Mouse (Mus musculus) hindbrain, postnatal 0 days (tissue): ENCODE data around the gene Rrh. TPM values are rescaled to one million over a fixed set of nuclear protein-coding genes. Genes with fewer than 3 reads are reported as not detected.

Experiments
- ATAC-seq: fragments of 200-750 bp; cut with Nextera tagmentation; 2 replicates; pipeline ENCODE4 v1.8.0; 2017; ENCODE audit warnings: mild to moderate bottlenecking, moderate TSS enrichment, moderate library complexity
- DNase-seq: peaks from one replicate; pipeline ENCODE4 v3.0.0-alpha.2; 2015; ENCODE audit warnings: low spot score
- H3K27ac ChIP-seq: fragments of 300-500 bp; sonication (generic); 2 replicates; pipeline ENCODE4 v1.5.1; 2014; ENCODE audit warnings: mild to moderate bottlenecking
- H3K27me3 ChIP-seq: fragments of 300-500 bp; sonication (generic); 2 replicates; pipeline ENCODE4 v1.6.1; 2014; ENCODE audit warnings: low read length, mixed read lengths; ENCODE audit not compliant: insufficient read depth
- H3K36me3 ChIP-seq: fragments of 300-500 bp; sonication (generic); 2 replicates; pipeline ENCODE4 v1.6.1; 2014; ENCODE audit warnings: low read length, mixed read lengths; ENCODE audit not compliant: insufficient read depth
- H3K4me1 ChIP-seq: fragments of 300-500 bp; sonication (generic); 2 replicates; pipeline ENCODE4 v1.6.1; 2014; ENCODE audit warnings: antibody characterized with exemption, low read length, mixed read lengths; ENCODE audit not compliant: insufficient read depth
- H3K4me2 ChIP-seq: fragments of 300-500 bp; sonication (generic); 2 replicates; pipeline ENCODE4 v1.6.1; 2014; ENCODE audit warnings: low read depth, mild to moderate bottlenecking, low read length, moderate library complexity, mixed read lengths
- H3K4me3 ChIP-seq: fragments of 300-500 bp; sonication (generic); 2 replicates; pipeline ENCODE4 v1.5.1; 2014; ENCODE audit warnings: low read length
- H3K9ac ChIP-seq: fragments of 300-500 bp; sonication (generic); replicated peaks from 2 replicates; pipeline ENCODE4 v1.6.1; 2014; ENCODE audit warnings: mild to moderate bottlenecking, low read length, moderate library complexity, mixed read lengths
- H3K9me3 ChIP-seq: fragments of 300-500 bp; sonication (generic); 2 replicates; pipeline ENCODE4 v1.6.1; 2016; ENCODE audit warnings: low read length, mixed read lengths
- CTCF ChIP-seq: IDR thresholded peaks from 2 replicates; pipeline ENCODE4 v1.5.1; 2016; ENCODE audit warnings: antibody characterized with exemption, control low read depth, low read depth
- WGBS: fragments of 180-500 bp; shearing (Covaris S2); extraction: QIAGEN DNeasy Blood & Tissue Kit; methylation state at CpG from one replicate; pipeline ENCODE4 v1.1.7; 2014; 5-methylcytosine and 5-hydroxymethylcytosine counted together
- polyA plus RNA-seq: library from polyadenylated mRNA; unstranded; fragments of >200 nt; fragmentation: Nextera tagmentation; extraction: Ambion mirVana; gene quantifications from 2 replicates; pipeline ENCODE4 v1.2.1, GENCODE M21; 2015
- total RNA-seq: library from RNA; depleted of rRNA; stranded (reverse); fragments of >200 nt; gene quantifications from 2 replicates; pipeline ENCODE4 v1.2.3, GENCODE M21; 2014

The Rrh gene
- total and polyA plus RNA-seq, 2 experiments from 2014 or later: 0.41 to 0.52 TPM

GRCm38 (mm10) chr3:129824146-129824545 is 1.8 kb upstream of the Rrh start:
- TF ChIP-seq CTCF: no peak
- no peak overlapping the region for H3K9ac ChIP-seq
- no peak for ATAC-seq
- no peak overlapping the region for H3K4me2 ChIP-seq
- H3K36me3 ChIP-seq: peaks cover 16% of the 10 kb centered on the region; the same call in 1 of the 2 replicates
- H3K27ac ChIP-seq: no peak overlapping the region
- H3K9me3 ChIP-seq: no peaks in the 10 kb centered on the region
- WGBS: 57% methylated on average over 4 of the region's 4 CpGs
- no peaks in the 10 kb centered on the region for H3K27me3 ChIP-seq
- no peak for DNase-seq
- H3K4me3 ChIP-seq: no peak overlapping the region
- H3K4me1 ChIP-seq: no peaks in the 10 kb centered on the region

GRCm38 (mm10) chr3:129823293-129823692 is 906 bp upstream of the Rrh start:
- Histone ChIP-seq H3K36me3 (peaks cover 16% of the 10 kb centered on the region; the same call in 1 of the 2 replicates), H3K4me3 (no peak overlapping the region), H3K4me1 (no peaks in the 10 kb centered on the region), H3K9ac (no peak overlapping the region), H3K9me3 (no peaks in the 10 kb centered on the region), H3K27ac (no peak overlapping the region), H3K27me3 (no peaks in the 10 kb centered on the region), H3K4me2 (no peak overlapping the region)
- peak; percentile 71 for TF ChIP-seq CTCF
- DNase-seq (peak; percentile 79), ATAC-seq (peak; percentile 75; the same call in 1 of the 2 replicates)
- WGBS: 54% methylated on average over 5 of the region's 5 CpGs

- no peak overlapping the region for H3K4me3 ChIP-seq
- no peaks in the 10 kb centered on the region for H3K4me1 ChIP-seq
- H3K27ac ChIP-seq: no peak overlapping the region
- WGBS: 77% methylated on average over 8 of the region's 8 CpGs
- H3K9me3 ChIP-seq: no peaks in the 10 kb centered on the region
- peak; percentile 4 for DNase-seq
- no peak overlapping the region for H3K4me2 ChIP-seq
- peaks cover 16% of the 10 kb centered on the region; the same call in 1 of the 2 replicates for H3K36me3 ChIP-seq
- ATAC-seq: no peak
- H3K27me3 ChIP-seq: no peaks in the 10 kb centered on the region
- H3K9ac ChIP-seq: no peak overlapping the region
- no peak for TF ChIP-seq CTCF
These were observed 651 bp downstream of the Rrh start for GRCm38 (mm10) chr3:129821736-129822135.

GRCm38 (mm10) chr3:129820847-129821246 is 1.5 kb downstream of the Rrh start:
- DNase-seq: no peak
- H3K4me3 ChIP-seq: no peak overlapping the region
- H3K9ac ChIP-seq: no peak overlapping the region
- TF ChIP-seq CTCF: no peak
- H3K27me3 ChIP-seq: no peaks in the 10 kb centered on the region
- no peak overlapping the region for H3K27ac ChIP-seq
- 55% methylated on average over 9 of the region's 9 CpGs for WGBS
- no peaks in the 10 kb centered on the region for H3K4me1 ChIP-seq
- H3K36me3 ChIP-seq: peaks cover 16% of the 10 kb centered on the region; the same call in 1 of the 2 replicates
- H3K9me3 ChIP-seq: no peaks in the 10 kb centered on the region
- ATAC-seq: no peak
- H3K4me2 ChIP-seq: no peak overlapping the region

- no peak for ATAC-seq
- H3K4me1 ChIP-seq: no peaks in the 10 kb centered on the region
These were observed 18.6 kb downstream of the Rrh start, which contains the start of gene Lrit3 for GRCm38 (mm10) chr3:129803765-129804164. Gene Lrit3, minus strand, starts transcription at chr3:129804030.

GRCm38 (mm10) chr3:129799011-129799410 is 23.4 kb downstream of the Rrh start:
- no peaks in the 10 kb centered on the region for H3K27me3 ChIP-seq
- H3K4me3 ChIP-seq: no peak overlapping the region
- no peak overlapping the region for H3K9ac ChIP-seq
- no peak overlapping the region for H3K27ac ChIP-seq
- no peaks in the 10 kb centered on the region for H3K4me1 ChIP-seq
- ATAC-seq (no peak), DNase-seq (no peak)
- no peak overlapping the region for H3K4me2 ChIP-seq
- H3K9me3 ChIP-seq: no peaks in the 10 kb centered on the region
- H3K36me3 ChIP-seq: no peaks in the 10 kb centered on the region
- WGBS: 88% methylated on average over 2 of the region's 2 CpGs
- no peak for TF ChIP-seq CTCF

More at GRCm38 (mm10) chr3:129803765-129804164, 18.6 kb downstream of the Rrh start, which contains the start of gene Lrit3:
- H3K27me3 ChIP-seq: no peaks in the 10 kb centered on the region
- no peak for DNase-seq
- 83% methylated on average over 10 of the region's 10 CpGs for WGBS
- H3K4me2 ChIP-seq: no peak within 1 kb of the TSS
- no peak for TF ChIP-seq CTCF
- no peaks in the 10 kb centered on the region for H3K36me3 ChIP-seq
- no peaks in the 10 kb centered on the region for H3K9me3 ChIP-seq
- no peak within 1 kb of the TSS for H3K4me3 ChIP-seq
- no peak within 1 kb of the TSS for H3K27ac ChIP-seq
- H3K9ac ChIP-seq: no peak within 1 kb of the TSS

- H3K4me3 ChIP-seq: no peak overlapping the region
- no peak for DNase-seq
- no peak overlapping the region for H3K27ac ChIP-seq
- H3K9ac ChIP-seq: no peak overlapping the region
- no peak overlapping the region for H3K4me2 ChIP-seq
- 86% methylated on average over 11 of the region's 11 CpGs for WGBS
- H3K9me3 ChIP-seq: no peaks in the 10 kb centered on the region
- H3K27me3 ChIP-seq: no peaks in the 10 kb centered on the region
- TF ChIP-seq CTCF: no peak
- no peak for ATAC-seq
- no peaks in the 10 kb centered on the region for H3K4me1 ChIP-seq
- H3K36me3 ChIP-seq: no peaks in the 10 kb centered on the region
These were observed 23.8 kb downstream of the Rrh start for GRCm38 (mm10) chr3:129798551-129798950.
